Mouse (Mus musculus) hindbrain, postnatal 0 days (tissue): ENCODE data around the gene Crlf3. TPM values are rescaled to one million over a fixed set of nuclear protein-coding genes. Genes with fewer than 3 reads are reported as not detected.

Experiments used
- ATAC-seq: fragments of 200-750 bp; cut with Nextera tagmentation; 2 replicates; pipeline ENCODE4 v1.8.0; 2017; ENCODE audit warnings: mild to moderate bottlenecking, moderate TSS enrichment, moderate library complexity
- DNase-seq: peaks from one replicate; pipeline ENCODE4 v3.0.0-alpha.2; 2015; ENCODE audit warnings: low spot score
- H3K27ac ChIP-seq: fragments of 300-500 bp; sonication (generic); 2 replicates; pipeline ENCODE4 v1.5.1; 2014; ENCODE audit warnings: mild to moderate bottlenecking
- H3K27me3 ChIP-seq: fragments of 300-500 bp; sonication (generic); 2 replicates; pipeline ENCODE4 v1.6.1; 2014; ENCODE audit warnings: low read length, mixed read lengths; ENCODE audit not compliant: insufficient read depth
- H3K36me3 ChIP-seq: fragments of 300-500 bp; sonication (generic); 2 replicates; pipeline ENCODE4 v1.6.1; 2014; ENCODE audit warnings: low read length, mixed read lengths; ENCODE audit not compliant: insufficient read depth
- H3K4me1 ChIP-seq: fragments of 300-500 bp; sonication (generic); 2 replicates; pipeline ENCODE4 v1.6.1; 2014; ENCODE audit warnings: antibody characterized with exemption, low read length, mixed read lengths; ENCODE audit not compliant: insufficient read depth
- H3K4me2 ChIP-seq: fragments of 300-500 bp; sonication (generic); 2 replicates; pipeline ENCODE4 v1.6.1; 2014; ENCODE audit warnings: low read depth, mild to moderate bottlenecking, low read length, moderate library complexity, mixed read lengths
- H3K4me3 ChIP-seq: fragments of 300-500 bp; sonication (generic); 2 replicates; pipeline ENCODE4 v1.5.1; 2014; ENCODE audit warnings: low read length
- H3K9ac ChIP-seq: fragments of 300-500 bp; sonication (generic); replicated peaks from 2 replicates; pipeline ENCODE4 v1.6.1; 2014; ENCODE audit warnings: mild to moderate bottlenecking, low read length, moderate library complexity, mixed read lengths
- H3K9me3 ChIP-seq: fragments of 300-500 bp; sonication (generic); 2 replicates; pipeline ENCODE4 v1.6.1; 2016; ENCODE audit warnings: low read length, mixed read lengths
- CTCF ChIP-seq: IDR thresholded peaks from 2 replicates; pipeline ENCODE4 v1.5.1; 2016; ENCODE audit warnings: antibody characterized with exemption, control low read depth, low read depth
- WGBS: fragments of 180-500 bp; shearing (Covaris S2); extraction: QIAGEN DNeasy Blood & Tissue Kit; methylation state at CpG from one replicate; pipeline ENCODE4 v1.1.7; 2014; 5-methylcytosine and 5-hydroxymethylcytosine counted together
- polyA plus RNA-seq: library from polyadenylated mRNA; unstranded; fragments of >200 nt; fragmentation: Nextera tagmentation; extraction: Ambion mirVana; gene quantifications from 2 replicates; pipeline ENCODE4 v1.2.1, GENCODE M21; 2015
- total RNA-seq: library from RNA; depleted of rRNA; stranded (reverse); fragments of >200 nt; gene quantifications from 2 replicates; pipeline ENCODE4 v1.2.3, GENCODE M21; 2014

Gene Crlf3
- total and polyA plus RNA-seq, 2 experiments from 2014 or later, result 11.0 to 15.8 TPM

GRCm38 (mm10) chr11:80089817-80090214 is 9.0 kb upstream of the Crlf3 start:
- WGBS, result under 1% methylated on average over 14 of the region's 14 CpGs
- Histone ChIP-seq H3K9ac (peak overlapping the region; percentile 84), H3K36me3 (no peaks in the 10 kb centered on the region), H3K27me3 (no peaks in the 10 kb centered on the region), H3K4me2 (peak overlapping the region; percentile 76), H3K4me3 (peak overlapping the region; percentile 99), H3K9me3 (no peaks in the 10 kb centered on the region), H3K27ac (0 out of 2 replicates have a peak overlapping the region, but pooled peaks have one; percentile 41), H3K4me1 (no peaks in the 10 kb centered on the region; the same call in 1 of the 2 replicates)
- no peak for ATAC-seq
- no peak for TF ChIP-seq CTCF
- DNase-seq, result no peak

GRCm38 (mm10) chr11:80088917-80089816 is 8.4 kb upstream of the Crlf3 start, which contains the start of gene Atad5:
Atad5 (plus strand) TSS chr11:80089400.
- Histone ChIP-seq H3K4me1 (no peaks in the 10 kb centered on the region; the same call in 1 of the 2 replicates), H3K4me3 (peak within 1 kb of the TSS; percentile 99), H3K9me3 (no peaks in the 10 kb centered on the region), H3K27ac (0 out of 2 replicates have a peak within 1 kb of the TSS, but pooled peaks have one; percentile 41), H3K9ac (peak within 1 kb of the TSS; percentile 84), H3K36me3 (no peaks in the 10 kb centered on the region), H3K4me2 (peak within 1 kb of the TSS; percentile 76), H3K27me3 (no peaks in the 10 kb centered on the region)
- DNase-seq (peak; percentile 94), ATAC-seq (peak; percentile 86)
- 6% methylated on average over 57 of the region's 57 CpGs for WGBS
- no peak for TF ChIP-seq CTCF

GRCm38 (mm10) chr11:80086844-80087243 is 6.1 kb upstream of the Crlf3 start:
- ATAC-seq, result peak; percentile 77; the same call in 1 of the 2 replicates
- Histone ChIP-seq H3K9me3 (no peaks in the 10 kb centered on the region), H3K36me3 (no peaks in the 10 kb centered on the region), H3K4me1 (no peaks in the 10 kb centered on the region; the same call in 1 of the 2 replicates), H3K9ac (no peak overlapping the region), H3K27me3 (no peaks in the 10 kb centered on the region), H3K27ac (no peak overlapping the region), H3K4me3 (no peak overlapping the region), H3K4me2 (no peak overlapping the region)
- 5% methylated on average over 5 of the region's 5 CpGs for WGBS
- DNase-seq, result peak; percentile 86
- TF ChIP-seq CTCF, result peak; percentile 82

- Histone ChIP-seq H3K4me2 (no peak overlapping the region), H3K9me3 (no peaks in the 10 kb centered on the region), H3K36me3 (no peaks in the 10 kb centered on the region), H3K27me3 (no peaks in the 10 kb centered on the region), H3K27ac (no peak overlapping the region), H3K4me3 (no peak overlapping the region), H3K9ac (no peak overlapping the region), H3K4me1 (no peaks in the 10 kb centered on the region; the same call in none of the 2 replicates)
- DNase-seq (no peak), ATAC-seq (no peak)
- no peak for TF ChIP-seq CTCF
- WGBS, result 83% methylated on average over 6 of the region's 6 CpGs
These were observed 4.7 kb upstream of the Crlf3 start for GRCm38 (mm10) chr11:80085356-80086055.

GRCm38 (mm10) chr11:80081786-80082319 is 1.1 kb upstream of the Crlf3 start:
- WGBS, result 83% methylated on average over 7 of the region's 7 CpGs
- Histone ChIP-seq H3K27ac (no peak overlapping the region; the same call in 1 of the 2 replicates), H3K4me2 (no peak overlapping the region)

GRCm38 (mm10) chr11:80080381-80080825 is 388 bp downstream of the Crlf3 start:
- Histone ChIP-seq H3K4me1 (no peaks in the 10 kb centered on the region; the same call in 1 of the 2 replicates), H3K9me3 (no peaks in the 10 kb centered on the region), H3K27me3 (no peaks in the 10 kb centered on the region), H3K4me3 (peak overlapping the region; percentile 70), H3K27ac (peak overlapping the region; percentile 75), H3K4me2 (peak overlapping the region; percentile 81), H3K36me3 (no peaks in the 10 kb centered on the region), H3K9ac (peak overlapping the region; percentile 70)
- WGBS, result under 1% methylated on average over 32 of the region's 32 CpGs
- DNase-seq (peak; percentile 30), ATAC-seq (no peak; the same call in 1 of the 2 replicates)
- no peak for TF ChIP-seq CTCF

More at GRCm38 (mm10) chr11:80081786-80082319, 1.1 kb upstream of the Crlf3 start:
- ATAC-seq, result no peak
- Histone ChIP-seq H3K27me3 (no peaks in the 10 kb centered on the region), H3K9ac (no peak overlapping the region), H3K9me3 (no peaks in the 10 kb centered on the region), H3K4me3 (no peak overlapping the region), H3K36me3 (no peaks in the 10 kb centered on the region), H3K4me1 (no peaks in the 10 kb centered on the region; the same call in 1 of the 2 replicates)
- DNase-seq, result no peak
- no peak for TF ChIP-seq CTCF
